Mouse (Mus musculus) ES-E14 (cell line): ENCODE measurements around the gene Ino80e. TPM values are rescaled to one million over a fixed set of nuclear protein-coding genes. Genes with fewer than 3 reads are reported as not detected.

Experiments used
- DNase-seq: peaks from one replicate; pipeline ENCODE4 v3.0.0-alpha.2; 2013; ENCODE audit warnings: low read depth, low spot score
- H3K27ac ChIP-seq: 2 replicates; pipeline ENCODE4 v1.5.1; 2012; ENCODE audit warnings: low read depth, mild to moderate bottlenecking, low read length, moderate library complexity, mixed read lengths; ENCODE audit not compliant: poor library complexity, insufficient read depth, severe bottlenecking
- H3K36me3 ChIP-seq: 2 replicates; pipeline ENCODE4 v1.6.1; 2012; ENCODE audit warnings: mild to moderate bottlenecking, low read length, moderate library complexity, mixed read lengths; ENCODE audit not compliant: control insufficient read depth, poor library complexity, insufficient read depth, severe bottlenecking
- H3K4me1 ChIP-seq, 2 experiments: fragments of 150-350 bp in 1 of 2; sonication (generic) in 1 of 2; 2 replicates each; pipeline ENCODE4 v1.6.1; 2012; ENCODE audit warnings: low read length in 2 of 2, mild to moderate bottlenecking in 1 of 2, mixed read lengths in 1 of 2; ENCODE audit not compliant: control insufficient read depth in 2 of 2, insufficient read depth in 2 of 2, poor library complexity in 1 of 2
- H3K4me3 ChIP-seq, 2 experiments: fragments of 150-350 bp in 1 of 2; sonication (generic) in 1 of 2; 2 replicates each; pipeline ENCODE4 v1.5.1; 2012; ENCODE audit warnings: low read length in 2 of 2, low read depth in 1 of 2, mild to moderate bottlenecking in 1 of 2, mixed read lengths in 1 of 2; ENCODE audit not compliant: insufficient read depth in 1 of 2, poor library complexity in 1 of 2, severe bottlenecking in 1 of 2
- H3K9ac ChIP-seq: 2 replicates; pipeline ENCODE4 v1.6.1; 2012; ENCODE audit warnings: low read depth, mild to moderate bottlenecking, low read length, mixed read lengths; ENCODE audit not compliant: poor library complexity, insufficient read depth, severe bottlenecking
- H3K9me3 ChIP-seq: fragments of 150-350 bp; sonication (generic); 2 replicates; pipeline ENCODE4 v1.6.1; 2012; ENCODE audit warnings: low read depth, mild to moderate bottlenecking, low read length; ENCODE audit not compliant: control insufficient read depth, insufficient read depth
- CHD2 ChIP-seq: IDR thresholded peaks from 2 replicates; pipeline ENCODE4 v1.6.1; 2014; ENCODE audit warnings: mild to moderate bottlenecking, low read depth, low read length, inconsistent platforms
- HCFC1 ChIP-seq: IDR thresholded peaks from 2 replicates; pipeline ENCODE4 v1.6.1; 2012; ENCODE audit warnings: low read length, inconsistent platforms, borderline replicate concordance; ENCODE audit not compliant: insufficient read depth
- MAFK ChIP-seq: IDR thresholded peaks from 2 replicates; pipeline ENCODE4 v1.6.1; 2014; ENCODE audit warnings: mild to moderate bottlenecking, low read depth, low read length, inconsistent platforms; ENCODE audit not compliant: insufficient read depth
- ZC3H11A ChIP-seq: IDR thresholded peaks from 2 replicates; pipeline ENCODE4 v1.6.1; 2012; ENCODE audit warnings: low read depth, mild to moderate bottlenecking, inconsistent platforms, low read length, borderline replicate concordance
- ZNF384 ChIP-seq: IDR thresholded peaks from 2 replicates; pipeline ENCODE4 v1.6.1; 2012; ENCODE audit warnings: low read depth, low read length, inconsistent platforms
- in situ Hi-C, 2 experiments: fragments of 600-800 bp; cut with MboI; formaldehyde crosslinking; loops; one replicate each; pipeline ENCODE4 v1.15.1; 2025; ENCODE audit warnings: low sequenced_read_pairs in 2 of 2, inconsistent platforms in 1 of 2; ENCODE audit not compliant: unreplicated experiment in 2 of 2
- total RNA-seq: library from RNA; depleted of rRNA; stranded (reverse); fragments of 300-350 nt; gene quantifications from 2 replicates; pipeline ENCODE4 v1.2.3, GENCODE M21; 2012

The Ino80e gene
- total RNA-seq, 1 experiment, result 78.7 TPM

GRCm38 (mm10) chr7:126870520-126870891 is 8.3 kb upstream of the Ino80e start:
- H3K4me3 ChIP-seq, result no peak overlapping the region
- peaks cover 69% of the 10 kb centered on the region for H3K36me3 ChIP-seq
- peaks cover 0 to 5% of the 10 kb centered on the region in 2 experiments; a peak in 1 of 4 replicates for H3K4me1 ChIP-seq
- in situ Hi-C loops, result no loop called here
- no peak for DNase-seq
- TF ChIP-seq MAFK (no peak), CHD2 (no peak), ZNF384 (no peak), ZC3H11A (no peak), HCFC1 (no peak)
- H3K9ac ChIP-seq, result no peak overlapping the region
- no peak overlapping the region for H3K27ac ChIP-seq
- H3K9me3 ChIP-seq, result no peaks in the 10 kb centered on the region

- TF ChIP-seq HCFC1, result no peak
- no peak for TF ChIP-seq ZC3H11A
- no peak for TF ChIP-seq CHD2
- no peak for TF ChIP-seq MAFK
- no peak for TF ChIP-seq ZNF384
- peaks cover 70% of the 10 kb centered on the region for H3K36me3 ChIP-seq
- in situ Hi-C loops, result no loop called here
- no peak overlapping the region for H3K9ac ChIP-seq
- no peak overlapping the region for H3K4me3 ChIP-seq
- peaks cover 0 to 5% of the 10 kb centered on the region in 2 experiments; a peak in 1 of 4 replicates for H3K4me1 ChIP-seq
- DNase-seq, result no peak
- no peaks in the 10 kb centered on the region for H3K9me3 ChIP-seq
- H3K27ac ChIP-seq, result no peak overlapping the region
Observed at GRCm38 (mm10) chr7:126869780-126870519, 7.8 kb upstream of the Ino80e start.

- Histone ChIP-seq H3K4me1 (peaks cover 0 to 12% of the 10 kb centered on the region in 2 experiments; a peak in 1 of 4 replicates), H3K27ac (no peak overlapping the region), H3K9ac (no peak overlapping the region), H3K4me3 (no peak overlapping the region), H3K9me3 (no peaks in the 10 kb centered on the region), H3K36me3 (peaks cover 71% of the 10 kb centered on the region)
- TF ChIP-seq ZC3H11A, result no peak
- TF ChIP-seq CHD2, result no peak
- TF ChIP-seq HCFC1, result no peak
- no peak for TF ChIP-seq ZNF384
- TF ChIP-seq MAFK, result no peak
- in situ Hi-C loops, result no loop called here
- DNase-seq, result no peak
Observed at GRCm38 (mm10) chr7:126868003-126868402, 5.8 kb upstream of the Ino80e start.

GRCm38 (mm10) chr7:126867534-126867933 is 5.4 kb upstream of the Ino80e start:
- Histone ChIP-seq H3K4me3 (no peak overlapping the region), H3K27ac (no peak overlapping the region), H3K36me3 (peaks cover 68% of the 10 kb centered on the region), H3K9me3 (no peaks in the 10 kb centered on the region), H3K4me1 (peaks cover 0 to 12% of the 10 kb centered on the region in 2 experiments; a peak in 1 of 4 replicates), H3K9ac (no peak overlapping the region)
- in situ Hi-C loops, result no loop called here
- DNase-seq, result no peak
- TF ChIP-seq CHD2 (no peak), ZNF384 (no peak), HCFC1 (no peak), MAFK (no peak), ZC3H11A (no peak)
